Mouse (Mus musculus) CH12.LX (cell line): ENCODE data around the gene Emc8. TPM values are rescaled to one million over a fixed set of nuclear protein-coding genes. Genes with fewer than 3 reads are reported as not detected.

Experiments
- DNase-seq: peaks from one replicate; pipeline ENCODE4 v3.0.0-alpha.2; 2013; ENCODE audit errors: extremely low read depth
- H3K27ac ChIP-seq: 2 replicates; pipeline ENCODE4 v1.5.1; 2012; ENCODE audit warnings: low read depth, mild to moderate bottlenecking, control low read depth, moderate library complexity; ENCODE audit not compliant: insufficient read depth
- H3K27me3 ChIP-seq: replicated peaks from 2 replicates; pipeline ENCODE3; 2012; ENCODE audit warnings: inconsistent platforms
- H3K36me3 ChIP-seq, 2 experiments: replicated peaks in 1 of 2; 2 replicates each; pipeline versions ENCODE3 to v1.6.1; 2012; ENCODE audit warnings: inconsistent platforms in 1 of 2, low read length in 1 of 2, mild to moderate bottlenecking in 1 of 2, mixed read lengths in 1 of 2, moderate library complexity in 1 of 2; ENCODE audit not compliant: control insufficient read depth in 1 of 2, insufficient read depth in 1 of 2
- H3K4me1 ChIP-seq, 2 experiments: 2 replicates each; pipeline ENCODE4 v1.6.1; 2012; ENCODE audit warnings: inconsistent platforms in 1 of 2, moderate library complexity in 1 of 2; ENCODE audit not compliant: insufficient read depth in 2 of 2, control insufficient read depth in 1 of 2
- H3K4me2 ChIP-seq: 2 replicates; pipeline ENCODE4 v1.6.1; 2012; ENCODE audit warnings: low read depth, mild to moderate bottlenecking, control low read depth; ENCODE audit not compliant: poor library complexity, insufficient read depth, severe bottlenecking
- H3K4me3 ChIP-seq, 3 experiments: fragments of 150-350 bp in 1 of 3; sonication (generic) in 1 of 3; replicated peaks in 1 of 3; 2 replicates each; pipeline versions ENCODE3 to v1.5.1; 2011 to 2012; ENCODE audit warnings: low read depth in 2 of 3, low read length in 2 of 3, mild to moderate bottlenecking in 2 of 3, moderate library complexity in 2 of 3, control low read depth in 1 of 3, improper control_type of control experiment in 1 of 3, inconsistent platforms in 1 of 3, mixed read lengths in 1 of 3; ENCODE audit not compliant: poor library complexity in 1 of 3
- H3K79me2 ChIP-seq: replicated peaks from 2 replicates; pipeline ENCODE4 v1.6.1; 2012; ENCODE audit warnings: mild to moderate bottlenecking, moderate library complexity; ENCODE audit not compliant: control insufficient read depth, poor library complexity, insufficient read depth, severe bottlenecking; ENCODE audit errors: extremely low read depth
- H3K9ac ChIP-seq: 2 replicates; pipeline ENCODE4 v1.6.1; 2012; ENCODE audit warnings: low read depth, mild to moderate bottlenecking, control low read depth, moderate library complexity; ENCODE audit not compliant: insufficient read depth
- H3K9me3 ChIP-seq: replicated peaks from 2 replicates; pipeline ENCODE3; 2012; ENCODE audit warnings: low read length, inconsistent platforms, mixed read lengths
- E2F4 ChIP-seq: IDR thresholded peaks from 2 replicates; pipeline ENCODE4 v1.6.1; 2011; ENCODE audit warnings: low read depth, low read length, improper control_type of control experiment; ENCODE audit not compliant: insufficient replicate concordance
- EP300 ChIP-seq: IDR thresholded peaks from 2 replicates; pipeline ENCODE4 v1.6.1; 2011; ENCODE audit warnings: low read length, improper control_type of control experiment
- GABPA ChIP-seq: IDR thresholded peaks from 2 replicates; pipeline ENCODE4 v1.6.1; 2012; ENCODE audit warnings: low read depth, low read length, improper control_type of control experiment, inconsistent platforms; ENCODE audit not compliant: insufficient replicate concordance
- JUN ChIP-seq: IDR thresholded peaks from 2 replicates; pipeline ENCODE4 v1.6.1; 2011; ENCODE audit warnings: low read depth, mild to moderate bottlenecking, low read length, improper control_type of control experiment, moderate library complexity; ENCODE audit not compliant: insufficient read depth
- JUND ChIP-seq: conservative IDR thresholded peaks from 2 replicates; pipeline ENCODE4 v1.6.1; 2011; ENCODE audit warnings: low read depth, low read length, improper control_type of control experiment
- KAT2A ChIP-seq: IDR thresholded peaks from 2 replicates; pipeline ENCODE4 v1.6.1; 2012; ENCODE audit warnings: low read length, improper control_type of control experiment, inconsistent platforms; ENCODE audit not compliant: insufficient replicate concordance
- MAZ ChIP-seq: IDR thresholded peaks from 2 replicates; pipeline ENCODE4 v1.6.1; 2012; ENCODE audit warnings: low read depth, mild to moderate bottlenecking, inconsistent platforms, low read length, improper control_type of control experiment, moderate library complexity
- MXI1 ChIP-seq: IDR thresholded peaks from 2 replicates; pipeline ENCODE4 v1.6.1; 2011; ENCODE audit warnings: mild to moderate bottlenecking, low read depth, low read length, improper control_type of control experiment
- MYC ChIP-seq: IDR thresholded peaks from 2 replicates; pipeline ENCODE4 v1.6.1; 2011; ENCODE audit warnings: low read depth, mild to moderate bottlenecking, improper control_type of control experiment, low read length
- NRF1 ChIP-seq: IDR thresholded peaks from 2 replicates; pipeline ENCODE4 v1.6.1; 2014; ENCODE audit warnings: low read depth, mild to moderate bottlenecking, inconsistent platforms, low read length, improper control_type of control experiment, moderate library complexity
- POLR2AphosphoS2 ChIP-seq: IDR thresholded peaks from 2 replicates; pipeline ENCODE4 v1.6.1; 2011; ENCODE audit warnings: low read depth, low read length, improper control_type of control experiment
- RCOR1 ChIP-seq: conservative IDR thresholded peaks from 2 replicates; pipeline ENCODE4 v1.6.1; 2012; ENCODE audit warnings: low read depth, mild to moderate bottlenecking, inconsistent platforms, low read length, improper control_type of control experiment
- SIN3A ChIP-seq: IDR thresholded peaks from 2 replicates; pipeline ENCODE4 v1.6.1; 2012; ENCODE audit warnings: low read length, improper control_type of control experiment, inconsistent platforms
- SMC3 ChIP-seq: IDR thresholded peaks from 2 replicates; pipeline ENCODE4 v1.6.1; 2011; ENCODE audit warnings: low read depth, low read length, improper control_type of control experiment
- TBP ChIP-seq: conservative IDR thresholded peaks from 2 replicates; pipeline ENCODE4 v1.6.1; 2011; ENCODE audit warnings: low read depth, low read length, improper control_type of control experiment
- UBTF ChIP-seq: IDR thresholded peaks from 2 replicates; pipeline ENCODE4 v1.6.1; 2012; ENCODE audit warnings: low read depth, mild to moderate bottlenecking, inconsistent platforms, low read length, improper control_type of control experiment, moderate library complexity
- ZKSCAN1 ChIP-seq: IDR thresholded peaks from 2 replicates; pipeline ENCODE4 v1.6.1; 2012; ENCODE audit warnings: low read depth, inconsistent platforms, low read length, improper control_type of control experiment, borderline replicate concordance
- ZNF384 ChIP-seq: IDR thresholded peaks from 2 replicates; pipeline ENCODE4 v1.6.1; 2012; ENCODE audit warnings: low read depth, low read length, improper control_type of control experiment, inconsistent platforms
- dilution Hi-C: fragments of 300-500 bp; cut with MboI; formaldehyde crosslinking; loops from 2 replicates; pipeline ENCODE4 v1.14.3; 2020; ENCODE audit warnings: low sequenced_read_pairs; ENCODE audit not compliant: extremely low pct_unique_long_range_greater_than_20kb, extremely low pct_ligation_motif_present
- in situ Hi-C: fragments of 300-500 bp; cut with MboI; formaldehyde crosslinking; loops from 3 replicates; pipeline ENCODE4 v1.14.3; 2019; ENCODE audit warnings: low sequenced_read_pairs, low pct_ligation_motif_present, low pct_unique_long_range_greater_than_20kb, mixed read lengths
- polyA plus RNA-seq: library from polyadenylated mRNA; unstranded; fragments of >175 nt; gene quantifications from 2 replicates; pipeline ENCODE4 v1.2.1, GENCODE M21; 2012; ENCODE audit warnings: low read depth; ENCODE audit not compliant: insufficient read length
- total RNA-seq, 2 experiments: library from RNA; depleted of rRNA; stranded (reverse); fragments of 300-350 nt in 1 of 2; fragments of >200 nt in 1 of 2; gene quantifications; 2 replicates each; pipeline ENCODE4 v1.2.3; 2012 to 2014

The Emc8 gene
- total and polyA plus RNA-seq, 3 experiments, result 33.4 to 184 (median 113) TPM

DNA sequence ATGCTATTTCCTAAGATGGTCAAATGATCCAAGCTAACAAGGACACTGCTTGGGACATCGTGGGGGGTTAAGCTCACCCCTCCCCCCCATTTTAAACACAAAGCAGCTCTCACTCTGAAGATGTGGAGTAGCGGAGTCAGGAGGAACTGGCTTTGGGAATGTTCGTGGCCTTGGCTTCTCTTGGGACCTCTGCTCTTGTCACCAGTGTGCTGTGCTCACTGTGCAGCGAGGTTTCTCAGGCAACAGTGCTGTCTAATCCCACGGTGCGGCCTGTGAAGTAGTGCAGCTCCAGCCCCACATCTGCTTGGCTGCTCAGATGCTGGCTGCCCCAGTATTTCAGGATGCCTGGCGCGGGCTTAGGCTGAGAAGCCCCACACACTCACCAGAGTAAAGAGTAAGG is 11.0 kb downstream of the Emc8 start:
- Histone ChIP-seq H3K4me2 (no peak overlapping the region), H3K79me2 (0 out of 2 replicates have a peak, but pooled peaks cover 2% of the 10 kb centered on the region), H3K36me3 (peaks cover 58 to 93% of the 10 kb centered on the region in 2 experiments), H3K9ac (no peak overlapping the region), H3K27me3 (no peaks in the 10 kb centered on the region), H3K9me3 (no peaks in the 10 kb centered on the region), H3K27ac (no peak overlapping the region), H3K4me3 (no peak overlapping the region), H3K4me1 (peaks cover 0 to 11% of the 10 kb centered on the region in 2 experiments; a peak in 2 of 4 replicates)
- in situ Hi-C loops (no loop called here), dilution Hi-C loops (no loop called here)
- DNase-seq, result no peak
- TF ChIP-seq MYC (no peak), EP300 (no peak), TBP (no peak), MXI1 (no peak), MAZ (no peak), KAT2A (no peak), SIN3A (no peak), ZNF384 (no peak), E2F4 (no peak), SMC3 (no peak), ZKSCAN1 (no peak), RCOR1 (no peak)

- in situ Hi-C loops, result no loop called here
- H3K4me3 ChIP-seq, result no peak overlapping the region
- H3K4me1 ChIP-seq, result peaks cover 0 to 11% of the 10 kb centered on the region in 2 experiments; a peak in 2 of 4 replicates
- no peak for DNase-seq
- no peak overlapping the region for H3K9ac ChIP-seq
- TF ChIP-seq POLR2AphosphoS2 (no peak), JUND (no peak), UBTF (no peak), GABPA (no peak), SMC3 (no peak), NRF1 (no peak), KAT2A (no peak), JUN (no peak)
- H3K27ac ChIP-seq, result no peak overlapping the region
- no peaks in the 10 kb centered on the region for H3K9me3 ChIP-seq
- no peak overlapping the region for H3K4me2 ChIP-seq
- dilution Hi-C loops, result no loop called here
- H3K79me2 ChIP-seq, result 0 out of 2 replicates have a peak, but pooled peaks cover 2% of the 10 kb centered on the region
- peaks cover 58 to 92% of the 10 kb centered on the region in 2 experiments for H3K36me3 ChIP-seq
- H3K27me3 ChIP-seq, result no peaks in the 10 kb centered on the region
These were observed 11.9 kb downstream of the Emc8 start for GRCm38 (mm10) chr8:120656322-120657052.
